Mouse (Mus musculus) lung, embryonic 15.5 days (tissue): ENCODE measurements around the gene Slc13a4. TPM values are rescaled to one million over a fixed set of nuclear protein-coding genes. Genes with fewer than 3 reads are reported as not detected.

ENCODE experiments used
- ATAC-seq: fragments of 200-750 bp; cut with Nextera tagmentation; 2 replicates; pipeline ENCODE4 v1.8.0; 2017; ENCODE audit warnings: moderate number of reproducible peaks, borderline replicate concordance; ENCODE audit not compliant: low FRiP score, low TSS enrichment; ENCODE audit errors: extremely low read depth
- H3K27ac ChIP-seq: fragments of 300-500 bp; sonication (generic); 2 replicates; pipeline ENCODE4 v1.5.1; 2015; ENCODE audit warnings: moderate library complexity, mild to moderate bottlenecking, inconsistent platforms
- H3K27me3 ChIP-seq: fragments of 300-500 bp; sonication (generic); 2 replicates; pipeline ENCODE4 v1.6.1; 2015; ENCODE audit warnings: inconsistent platforms
- H3K36me3 ChIP-seq: fragments of 300-500 bp; sonication (generic); 2 replicates; pipeline ENCODE4 v1.6.1; 2015; ENCODE audit warnings: inconsistent platforms
- H3K4me1 ChIP-seq: fragments of 300-500 bp; sonication (generic); 2 replicates; pipeline ENCODE4 v1.6.1; 2015; ENCODE audit warnings: inconsistent platforms
- H3K4me2 ChIP-seq: fragments of 300-500 bp; sonication (generic); 2 replicates; pipeline ENCODE4 v1.6.1; 2015; ENCODE audit warnings: inconsistent platforms, mild to moderate bottlenecking, moderate library complexity
- H3K4me3 ChIP-seq: fragments of 300-500 bp; sonication (generic); 2 replicates; pipeline ENCODE4 v1.5.1; 2015; ENCODE audit warnings: mild to moderate bottlenecking, inconsistent platforms
- H3K9ac ChIP-seq: fragments of 300-500 bp; sonication (generic); 2 replicates; pipeline ENCODE4 v1.6.1; 2015; ENCODE audit warnings: inconsistent platforms
- H3K9me3 ChIP-seq: fragments of 300-500 bp; sonication (generic); 2 replicates; pipeline ENCODE4 v1.6.1; 2016; ENCODE audit warnings: inconsistent platforms
- WGBS: fragments of 180-500 bp; shearing (Covaris S2); methylation state at CpG from one replicate; pipeline ENCODE4 v1.1.7; 2015; 5-methylcytosine and 5-hydroxymethylcytosine counted together
- polyA plus RNA-seq: library from polyadenylated mRNA; unstranded; fragments of >200 nt; fragmentation: Nextera tagmentation; extraction: Ambion mirVana; gene quantifications from 2 replicates; pipeline ENCODE4 v1.2.1, GENCODE M21; 2015

Gene Slc13a4
- polyA plus RNA-seq, 1 experiment from 2014 or later: 0.14 TPM

DNA sequence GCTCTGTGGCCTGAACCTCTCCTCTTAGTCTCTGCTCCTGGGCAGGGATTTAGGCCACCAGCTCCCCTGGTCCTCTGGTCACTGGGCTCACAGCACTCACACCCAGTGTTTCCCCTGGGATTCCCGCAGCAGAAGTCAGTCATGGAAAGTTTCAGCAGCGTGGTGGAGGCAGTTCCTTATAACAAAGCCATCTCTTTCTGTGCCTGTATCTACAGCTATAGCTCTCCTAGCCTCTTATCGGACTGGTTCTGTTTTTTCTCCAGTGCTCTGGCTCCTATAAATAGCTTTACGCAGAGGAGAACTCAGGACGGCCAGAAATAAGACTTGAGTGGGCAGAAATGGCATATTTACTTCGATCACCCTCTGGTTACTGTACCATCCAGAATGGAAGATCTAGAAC, 9.6 kb downstream of the Slc13a4 start:
- Histone ChIP-seq H3K4me2 (no peak overlapping the region), H3K4me3 (no peak overlapping the region), H3K4me1 (peaks cover 6% of the 10 kb centered on the region; the same call in 1 of the 2 replicates), H3K9me3 (no peaks in the 10 kb centered on the region), H3K27me3 (no peaks in the 10 kb centered on the region), H3K9ac (no peak overlapping the region), H3K27ac (no peak overlapping the region), H3K36me3 (no peaks in the 10 kb centered on the region)
- WGBS: 80% methylated on average over 6 of the region's 6 CpGs
- no peak for ATAC-seq

DNA sequence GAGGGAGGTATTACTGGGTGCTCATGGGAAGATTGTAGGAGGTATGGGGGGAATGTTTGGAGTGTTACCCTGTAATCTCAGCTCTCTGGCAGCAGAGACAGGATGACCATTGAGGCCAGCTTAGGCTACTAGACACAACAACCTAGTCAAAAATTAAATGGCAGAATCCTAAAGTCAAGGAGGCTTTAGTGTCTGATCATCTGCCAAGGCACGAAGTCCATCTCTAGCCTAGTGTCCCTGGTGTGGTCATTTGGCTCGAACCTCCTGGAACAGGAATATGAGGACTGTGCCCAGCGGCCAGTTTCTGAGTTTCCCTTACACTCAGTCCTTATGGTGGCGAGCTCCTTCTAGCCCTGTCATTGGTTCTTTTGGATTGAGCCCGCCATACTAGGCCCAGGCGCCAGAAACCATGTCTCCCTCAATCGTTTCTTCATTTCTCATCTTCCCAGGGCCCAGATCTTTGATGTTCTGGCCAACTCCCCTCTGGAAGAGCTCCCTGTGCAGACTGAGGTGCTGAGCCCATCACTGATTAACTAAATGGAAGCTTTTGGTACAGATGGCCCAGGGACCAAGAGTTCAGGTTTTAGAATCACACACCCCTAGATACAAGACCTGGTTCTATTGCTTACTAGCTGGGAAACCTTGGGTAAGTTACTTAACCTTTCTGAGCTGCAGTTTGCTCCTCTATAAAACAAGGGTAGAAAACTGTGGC, 10.3 kb downstream of the Slc13a4 start:
- Histone ChIP-seq H3K9ac (no peak overlapping the region), H3K4me3 (no peak overlapping the region), H3K4me1 (peaks cover 6% of the 10 kb centered on the region; the same call in 1 of the 2 replicates), H3K4me2 (no peak overlapping the region), H3K9me3 (no peaks in the 10 kb centered on the region), H3K27me3 (no peaks in the 10 kb centered on the region), H3K27ac (no peak overlapping the region), H3K36me3 (no peaks in the 10 kb centered on the region)
- ATAC-seq: no peak
- WGBS: 80% methylated on average over 7 of the region's 7 CpGs

DNA sequence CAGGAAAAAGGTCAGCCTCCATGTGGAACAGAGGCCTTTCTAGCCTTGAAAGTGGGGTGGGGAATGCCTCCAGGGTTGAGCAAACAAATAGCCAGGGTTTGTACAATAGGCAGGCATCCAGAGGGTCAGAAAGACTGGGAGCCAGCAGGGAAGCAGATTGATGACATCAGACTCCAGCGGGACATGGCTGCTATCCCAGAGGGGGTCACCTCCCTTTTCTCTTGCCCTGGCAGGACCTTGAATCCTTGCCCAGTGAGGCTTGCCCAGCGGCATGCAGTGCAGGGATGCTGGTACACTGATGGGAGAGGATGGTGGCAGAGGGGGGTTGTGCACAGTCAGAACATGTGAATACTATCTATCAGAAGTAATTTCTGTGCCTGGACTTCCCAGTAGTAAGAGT, 10.9 kb downstream of the Slc13a4 start:
- no peak overlapping the region for H3K27ac ChIP-seq
- no peaks in the 10 kb centered on the region for H3K9me3 ChIP-seq
- H3K4me2 ChIP-seq: no peak overlapping the region
- WGBS: 34% methylated on average over 2 of the region's 2 CpGs
- no peaks in the 10 kb centered on the region for H3K27me3 ChIP-seq
- no peaks in the 10 kb centered on the region for H3K36me3 ChIP-seq
- H3K4me3 ChIP-seq: no peak overlapping the region
- no peak for ATAC-seq
- no peak overlapping the region for H3K9ac ChIP-seq
- peaks cover 6% of the 10 kb centered on the region; the same call in 1 of the 2 replicates for H3K4me1 ChIP-seq

- no peak for ATAC-seq
Observed at GRCm38 (mm10) chr6:35294964-35295363, 13.0 kb downstream of the Slc13a4 start.

GRCm38 (mm10) chr6:35289676-35290075, 18.3 kb downstream of the Slc13a4 start:
- Histone ChIP-seq H3K4me3 (no peak overlapping the region), H3K27me3 (no peaks in the 10 kb centered on the region), H3K4me2 (no peak overlapping the region), H3K36me3 (no peaks in the 10 kb centered on the region), H3K4me1 (peaks cover 13% of the 10 kb centered on the region), H3K27ac (no peak overlapping the region), H3K9me3 (no peaks in the 10 kb centered on the region), H3K9ac (no peak overlapping the region)
- ATAC-seq: no peak
- 84% methylated on average over 8 of the region's 8 CpGs for WGBS

More at GRCm38 (mm10) chr6:35294964-35295363, 13.0 kb downstream of the Slc13a4 start:
- Histone ChIP-seq H3K4me2 (no peak overlapping the region), H3K4me1 (peaks cover 6% of the 10 kb centered on the region; the same call in 1 of the 2 replicates), H3K27ac (no peak overlapping the region), H3K36me3 (no peaks in the 10 kb centered on the region), H3K9ac (no peak overlapping the region), H3K4me3 (no peak overlapping the region), H3K9me3 (no peaks in the 10 kb centered on the region), H3K27me3 (no peaks in the 10 kb centered on the region)
- WGBS: 80% methylated on average over 2 of the region's 2 CpGs

DNA sequence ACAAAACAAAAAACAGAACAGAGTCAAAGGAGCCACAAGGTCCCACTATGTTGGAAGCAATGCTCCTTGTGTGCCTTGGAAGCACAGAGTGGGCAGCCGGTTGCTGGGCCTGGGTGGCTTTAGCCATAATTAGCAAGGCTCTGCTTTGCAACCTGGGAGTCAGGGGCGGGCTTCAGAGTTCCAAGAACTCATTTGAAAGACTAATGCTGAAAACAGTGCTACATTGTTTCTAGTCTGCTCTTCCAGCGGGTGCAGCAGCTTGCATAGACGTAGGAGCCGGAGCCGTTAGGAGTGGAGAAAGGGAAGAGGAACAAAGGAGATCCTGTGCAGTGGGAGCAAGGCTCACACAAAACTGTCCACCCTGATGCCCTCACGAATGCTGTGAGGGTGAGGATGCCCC, 19.0 kb downstream of the Slc13a4 start:
- H3K36me3 ChIP-seq: no peaks in the 10 kb centered on the region
- ATAC-seq: no peak
- H3K4me2 ChIP-seq: no peak overlapping the region
- H3K9me3 ChIP-seq: no peaks in the 10 kb centered on the region
- WGBS: 54% methylated on average over 7 of the region's 7 CpGs
- no peak overlapping the region for H3K27ac ChIP-seq
- H3K4me3 ChIP-seq: no peak overlapping the region
- H3K4me1 ChIP-seq: peaks cover 13% of the 10 kb centered on the region
- no peak overlapping the region for H3K9ac ChIP-seq
- no peaks in the 10 kb centered on the region for H3K27me3 ChIP-seq

- H3K27ac ChIP-seq: no peak overlapping the region
- H3K9me3 ChIP-seq: no peaks in the 10 kb centered on the region
- H3K4me1 ChIP-seq: peaks cover 13% of the 10 kb centered on the region
- H3K4me3 ChIP-seq: no peak overlapping the region
- 60% methylated on average over 11 of the region's 11 CpGs for WGBS
- no peak overlapping the region for H3K4me2 ChIP-seq
- H3K36me3 ChIP-seq: no peaks in the 10 kb centered on the region
- ATAC-seq: peak; percentile 49; the same call in 1 of the 2 replicates
- no peak overlapping the region for H3K9ac ChIP-seq
- H3K27me3 ChIP-seq: no peaks in the 10 kb centered on the region
Observed at GRCm38 (mm10) chr6:35288114-35288761, 19.7 kb downstream of the Slc13a4 start.

- Histone ChIP-seq H3K27ac (no peak overlapping the region), H3K9me3 (no peaks in the 10 kb centered on the region), H3K27me3 (no peaks in the 10 kb centered on the region), H3K4me3 (no peak overlapping the region), H3K9ac (no peak overlapping the region), H3K4me2 (no peak overlapping the region), H3K4me1 (no peaks in the 10 kb centered on the region), H3K36me3 (no peaks in the 10 kb centered on the region)
- 79% methylated on average over 10 of the region's 10 CpGs for WGBS
- no peak for ATAC-seq
Observed at GRCm38 (mm10) chr6:35279306-35279705, 28.6 kb downstream of the Slc13a4 start.

DNA sequence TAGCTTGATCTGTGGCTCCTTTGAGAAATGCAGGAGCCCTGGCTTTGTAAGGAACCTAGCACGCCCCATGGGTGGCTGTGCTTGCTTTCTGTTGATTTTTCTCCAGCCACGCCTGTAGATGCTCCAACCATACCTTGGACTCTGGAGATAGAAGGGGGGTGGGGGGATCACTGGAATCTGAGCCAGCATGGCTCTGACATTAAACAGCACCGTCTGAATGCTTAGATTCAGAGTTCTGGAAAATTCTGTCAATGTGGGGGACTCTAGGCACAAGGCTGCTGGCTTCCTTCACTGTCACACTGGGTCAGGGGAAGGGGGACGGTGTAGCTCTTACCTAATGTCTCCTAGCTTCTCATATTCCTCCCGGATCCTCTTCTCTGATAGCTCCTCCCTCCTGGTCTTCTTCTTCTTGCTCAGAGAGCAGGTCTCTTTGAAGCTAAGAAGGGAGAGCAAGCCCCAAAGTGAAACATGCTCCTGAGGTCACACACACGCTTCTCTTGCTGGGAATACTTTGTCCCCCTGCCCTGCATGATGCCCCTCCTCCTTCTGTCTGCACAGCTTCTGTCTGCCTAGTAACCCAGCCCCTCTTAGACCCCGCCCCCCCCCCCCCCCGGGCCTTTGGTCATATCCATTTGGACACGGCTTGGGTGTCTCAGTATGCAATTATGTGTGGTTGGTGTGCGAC, 29.9 kb downstream of the Slc13a4 start:
- no peaks in the 10 kb centered on the region for H3K36me3 ChIP-seq
- H3K27me3 ChIP-seq: no peaks in the 10 kb centered on the region
- no peak overlapping the region for H3K9ac ChIP-seq
- no peak for ATAC-seq
- 50% methylated on average over 10 of the region's 10 CpGs for WGBS
- no peaks in the 10 kb centered on the region for H3K9me3 ChIP-seq
- no peaks in the 10 kb centered on the region for H3K4me1 ChIP-seq
- H3K4me3 ChIP-seq: no peak overlapping the region
- no peak overlapping the region for H3K27ac ChIP-seq
- no peak overlapping the region for H3K4me2 ChIP-seq

DNA sequence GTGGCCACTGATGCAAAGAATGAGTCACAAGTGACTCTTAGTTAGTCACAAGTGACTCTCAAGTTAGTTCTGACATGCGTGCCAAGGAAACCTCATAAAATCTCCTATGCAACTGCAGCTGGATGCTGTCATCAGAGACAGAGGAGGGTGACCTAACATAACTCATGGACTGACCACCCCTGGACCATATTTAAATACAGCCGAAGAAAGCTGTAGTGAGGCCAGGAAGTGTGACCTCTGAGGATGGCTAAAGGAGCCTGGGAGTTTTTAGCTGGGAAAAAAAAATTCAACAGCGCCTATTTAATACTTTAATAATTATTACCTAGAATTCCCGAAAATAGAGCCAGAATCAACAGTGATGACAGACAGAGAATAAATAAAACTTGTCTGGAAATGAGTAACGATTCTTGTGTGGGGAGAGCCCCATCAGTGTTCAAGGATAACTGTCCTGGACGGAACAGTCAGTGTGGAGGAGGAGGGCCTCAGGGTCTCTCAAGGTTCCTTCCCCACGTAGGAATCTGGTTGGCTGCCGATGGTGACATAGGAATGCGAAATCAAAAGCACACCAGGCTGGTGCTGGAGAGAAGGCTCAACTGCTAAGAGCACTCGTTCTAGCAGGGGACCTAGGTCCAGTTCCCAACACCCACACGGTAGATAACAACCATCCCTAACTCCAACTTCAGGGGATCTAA, 34.4 kb downstream of the Slc13a4 start:
- Histone ChIP-seq H3K9me3 (no peaks in the 10 kb centered on the region), H3K36me3 (no peaks in the 10 kb centered on the region), H3K4me1 (no peaks in the 10 kb centered on the region), H3K9ac (no peak overlapping the region), H3K27ac (no peak overlapping the region), H3K4me3 (no peak overlapping the region), H3K4me2 (no peak overlapping the region), H3K27me3 (no peaks in the 10 kb centered on the region)
- no peak for ATAC-seq
- 44% methylated on average over 11 of the region's 11 CpGs for WGBS

- Histone ChIP-seq H3K9ac (no peak overlapping the region), H3K27ac (no peak overlapping the region), H3K4me3 (no peak overlapping the region), H3K9me3 (no peaks in the 10 kb centered on the region), H3K27me3 (no peaks in the 10 kb centered on the region), H3K36me3 (no peaks in the 10 kb centered on the region), H3K4me2 (no peak overlapping the region), H3K4me1 (no peaks in the 10 kb centered on the region)
- no peak for ATAC-seq
- 80% methylated on average over 20 of the region's 20 CpGs for WGBS
Observed at GRCm38 (mm10) chr6:35271868-35272765, 35.8 kb downstream of the Slc13a4 start.
